Mouse (Mus musculus) liver, embryonic 11.5 days (tissue): ENCODE measurements at regions not wholly inside any gene's neighbourhood (a gene's known extent, or its start where the extent isn't known, plus 50 kb on each side); places are given as distances from the start of the nearest gene placed in this dataset.

ENCODE experiments used
- ATAC-seq: fragments of 200-750 bp; cut with Nextera tagmentation; replicated peaks from 2 replicates; pipeline ENCODE4 v1.8.0; 2017; ENCODE audit warnings: moderate number of reproducible peaks, mild to moderate bottlenecking, moderate TSS enrichment, moderate library complexity; ENCODE audit not compliant: low FRiP score
- DNase-seq: peaks from one replicate; pipeline ENCODE4 v3.0.0-alpha.2; 2017; ENCODE audit warnings: low spot score
- H3K27ac ChIP-seq: fragments of 300-500 bp; sonication (generic); 2 replicates; pipeline ENCODE4 v1.5.1; 2014; ENCODE audit warnings: mild to moderate bottlenecking, low read depth, low read length, control low read depth
- H3K27me3 ChIP-seq: fragments of 300-500 bp; sonication (generic); replicated peaks from 2 replicates; pipeline ENCODE4 v1.6.1; 2014; ENCODE audit warnings: low read length, mixed read lengths; ENCODE audit not compliant: control insufficient read depth, insufficient read depth
- H3K36me3 ChIP-seq: fragments of 300-500 bp; sonication (generic); 2 replicates; pipeline ENCODE4 v1.6.1; 2014; ENCODE audit warnings: mild to moderate bottlenecking, low read length, moderate library complexity, mixed read lengths; ENCODE audit not compliant: control insufficient read depth, insufficient read depth
- H3K4me1 ChIP-seq: fragments of 300-500 bp; sonication (generic); replicated peaks from 2 replicates; pipeline ENCODE4 v1.6.1; 2014; ENCODE audit warnings: low read length, mixed read lengths; ENCODE audit not compliant: control insufficient read depth, insufficient read depth
- H3K4me2 ChIP-seq: fragments of 300-500 bp; sonication (generic); 2 replicates; pipeline ENCODE4 v1.6.1; 2014; ENCODE audit warnings: mild to moderate bottlenecking, control low read depth, moderate library complexity
- H3K4me3 ChIP-seq: fragments of 300-500 bp; sonication (generic); 2 replicates; pipeline ENCODE4 v1.5.1; 2014; ENCODE audit warnings: low read depth, low read length, control low read depth
- H3K9ac ChIP-seq: fragments of 300-500 bp; sonication (generic); 2 replicates; pipeline ENCODE4 v1.6.1; 2014; ENCODE audit warnings: low read depth, low read length, control low read depth
- H3K9me3 ChIP-seq: fragments of 300-500 bp; sonication (generic); 2 replicates; pipeline ENCODE4 v1.6.1; 2016; ENCODE audit warnings: low read length, inconsistent platforms, mixed read lengths; ENCODE audit not compliant: control insufficient read depth
- WGBS: fragments of 180-500 bp; shearing (Covaris S2); extraction: QIAGEN DNeasy Blood & Tissue Kit; methylation state at CpG from one replicate; pipeline ENCODE4 v1.1.7; 2014; 5-methylcytosine and 5-hydroxymethylcytosine counted together

- 57% methylated on average over 6 of the region's 6 CpGs for WGBS
- no peak overlapping the region for H3K27ac ChIP-seq
- H3K27me3 ChIP-seq, result no peaks in the 10 kb centered on the region
- no peak overlapping the region for H3K9ac ChIP-seq
- H3K9me3 ChIP-seq, result no peaks in the 10 kb centered on the region
- no peaks in the 10 kb centered on the region for H3K4me1 ChIP-seq
- ATAC-seq, result no peak
- no peak overlapping the region for H3K4me3 ChIP-seq
- no peak for DNase-seq
- H3K36me3 ChIP-seq, result no peaks in the 10 kb centered on the region
- H3K4me2 ChIP-seq, result no peak overlapping the region
Measured at GRCm38 (mm10) chrX:12479207-12479606, 108.4 kb upstream of the Atp6ap2 start.

GRCm38 (mm10) chrX:12490957-12491356 is 96.6 kb upstream of the Atp6ap2 start:
- no peak overlapping the region for H3K27ac ChIP-seq
- no peak overlapping the region for H3K9ac ChIP-seq

GRCm38 (mm10) chrX:12493216-12493615 is 94.4 kb upstream of the Atp6ap2 start:
- Histone ChIP-seq H3K27ac (no peak overlapping the region), H3K36me3 (no peaks in the 10 kb centered on the region), H3K4me3 (no peak overlapping the region), H3K9ac (no peak overlapping the region), H3K9me3 (no peaks in the 10 kb centered on the region), H3K27me3 (peaks cover 3% of the 10 kb centered on the region; the same call in 1 of the 2 replicates), H3K4me2 (no peak overlapping the region), H3K4me1 (no peaks in the 10 kb centered on the region)
- DNase-seq (no peak), ATAC-seq (no peak)
- WGBS, result 43% methylated on average over 5 of the region's 5 CpGs

More at GRCm38 (mm10) chrX:12490957-12491356, 96.6 kb upstream of the Atp6ap2 start:
- H3K4me1 ChIP-seq, result no peaks in the 10 kb centered on the region
- ATAC-seq, result no peak
- no peaks in the 10 kb centered on the region for H3K36me3 ChIP-seq
- no peak overlapping the region for H3K4me3 ChIP-seq
- DNase-seq, result no peak
- peaks cover 3% of the 10 kb centered on the region; the same call in 1 of the 2 replicates for H3K27me3 ChIP-seq
- H3K9me3 ChIP-seq, result no peaks in the 10 kb centered on the region
- H3K4me2 ChIP-seq, result no peak overlapping the region
- WGBS, result 84% methylated on average over 7 of the region's 7 CpGs

- H3K4me2 ChIP-seq, result no peak overlapping the region
- no peaks in the 10 kb centered on the region for H3K36me3 ChIP-seq
- no peak overlapping the region for H3K4me3 ChIP-seq
- no peaks in the 10 kb centered on the region for H3K4me1 ChIP-seq
- ATAC-seq (no peak), DNase-seq (no peak)
- WGBS, result 65% methylated on average over 3 of the region's 3 CpGs
- no peak overlapping the region for H3K27ac ChIP-seq
- peaks cover 4% of the 10 kb centered on the region; the same call in 1 of the 2 replicates for H3K27me3 ChIP-seq
- H3K9me3 ChIP-seq, result no peaks in the 10 kb centered on the region
- H3K9ac ChIP-seq, result no peak overlapping the region
Measured at GRCm38 (mm10) chrX:12493916-12494315, 93.7 kb upstream of the Atp6ap2 start.

- H3K9ac ChIP-seq, result no peak overlapping the region
- H3K27me3 ChIP-seq, result peaks cover 5% of the 10 kb centered on the region; the same call in 1 of the 2 replicates
- ATAC-seq (no peak), DNase-seq (no peak)
- no peak overlapping the region for H3K4me3 ChIP-seq
- WGBS, result 55% methylated on average over 6 of the region's 6 CpGs
- no peak overlapping the region for H3K4me2 ChIP-seq
- no peaks in the 10 kb centered on the region for H3K9me3 ChIP-seq
- no peak overlapping the region for H3K27ac ChIP-seq
- H3K36me3 ChIP-seq, result no peaks in the 10 kb centered on the region
- no peaks in the 10 kb centered on the region for H3K4me1 ChIP-seq
Measured at GRCm38 (mm10) chrX:12494535-12494934, 93.1 kb upstream of the Atp6ap2 start.

GRCm38 (mm10) chrX:12500601-12501000 is 87.0 kb upstream of the Atp6ap2 start:
- H3K9ac ChIP-seq, result no peak overlapping the region
- H3K4me2 ChIP-seq, result no peak overlapping the region
- no peaks in the 10 kb centered on the region for H3K4me1 ChIP-seq
- H3K4me3 ChIP-seq, result no peak overlapping the region
- H3K27ac ChIP-seq, result no peak overlapping the region
- no peak for DNase-seq
- no peak for ATAC-seq
- peaks cover 9% of the 10 kb centered on the region; the same call in 1 of the 2 replicates for H3K27me3 ChIP-seq
- no peaks in the 10 kb centered on the region for H3K36me3 ChIP-seq
- no peaks in the 10 kb centered on the region for H3K9me3 ChIP-seq
- 57% methylated on average over 3 of the region's 3 CpGs for WGBS

GRCm38 (mm10) chrX:12502364-12502763 is 85.2 kb upstream of the Atp6ap2 start:
- H3K4me2 ChIP-seq, result no peak overlapping the region
- no peak overlapping the region for H3K4me3 ChIP-seq
- H3K9ac ChIP-seq, result no peak overlapping the region
- no peak for ATAC-seq
- DNase-seq, result no peak
- no peak overlapping the region for H3K27ac ChIP-seq
- H3K36me3 ChIP-seq, result no peaks in the 10 kb centered on the region
- no peaks in the 10 kb centered on the region for H3K9me3 ChIP-seq
- H3K4me1 ChIP-seq, result no peaks in the 10 kb centered on the region
- peaks cover 9% of the 10 kb centered on the region; the same call in 1 of the 2 replicates for H3K27me3 ChIP-seq
- WGBS, result 81% methylated on average over 4 of the region's 4 CpGs

- no peak for DNase-seq
- no peak overlapping the region for H3K9ac ChIP-seq
- WGBS, result 68% methylated on average over 1 of the region's 1 CpGs
Measured at GRCm38 (mm10) chrX:12503581-12503980, 84.0 kb upstream of the Atp6ap2 start.

GRCm38 (mm10) chrX:12511119-12511518 is 76.5 kb upstream of the Atp6ap2 start:
- Histone ChIP-seq H3K4me3 (no peak overlapping the region), H3K27ac (no peak overlapping the region), H3K9ac (no peak overlapping the region), H3K9me3 (no peaks in the 10 kb centered on the region), H3K27me3 (no peaks in the 10 kb centered on the region; the same call in 1 of the 2 replicates), H3K4me2 (no peak overlapping the region), H3K36me3 (no peaks in the 10 kb centered on the region), H3K4me1 (no peaks in the 10 kb centered on the region)
- DNase-seq (no peak), ATAC-seq (no peak)
- WGBS, result 72% methylated on average over 3 of the region's 3 CpGs

More at GRCm38 (mm10) chrX:12503581-12503980, 84.0 kb upstream of the Atp6ap2 start:
- H3K27me3 ChIP-seq, result peaks cover 9% of the 10 kb centered on the region; the same call in 1 of the 2 replicates
- H3K4me2 ChIP-seq, result no peak overlapping the region
- H3K36me3 ChIP-seq, result no peaks in the 10 kb centered on the region
- no peak overlapping the region for H3K4me3 ChIP-seq
- H3K9me3 ChIP-seq, result no peaks in the 10 kb centered on the region
- no peaks in the 10 kb centered on the region for H3K4me1 ChIP-seq
- no peak for ATAC-seq
- H3K27ac ChIP-seq, result no peak overlapping the region
